Mouse (Mus musculus): ENCODE measurements around the gene Plxna4. TPM values are rescaled to one million over a fixed set of nuclear protein-coding genes. Genes with fewer than 3 reads are reported as not detected.

Gene Plxna4
- total RNA-seq (2023), result 0.12 TPM

GRCm38 (mm10) chr6:32588056-32588671 is at the start of gene Plxna4:
Plxna4 (minus strand) TSS chr6:32588192.

